Mouse (Mus musculus) right cerebral cortex, postnatal 4 days (tissue): ENCODE results near the gene Ifnl2.

Experiments
- DNase-seq: peaks from one replicate; pipeline ENCODE4 v3.0.0-alpha.2; 2022

The Ifnl2 gene

DNA sequence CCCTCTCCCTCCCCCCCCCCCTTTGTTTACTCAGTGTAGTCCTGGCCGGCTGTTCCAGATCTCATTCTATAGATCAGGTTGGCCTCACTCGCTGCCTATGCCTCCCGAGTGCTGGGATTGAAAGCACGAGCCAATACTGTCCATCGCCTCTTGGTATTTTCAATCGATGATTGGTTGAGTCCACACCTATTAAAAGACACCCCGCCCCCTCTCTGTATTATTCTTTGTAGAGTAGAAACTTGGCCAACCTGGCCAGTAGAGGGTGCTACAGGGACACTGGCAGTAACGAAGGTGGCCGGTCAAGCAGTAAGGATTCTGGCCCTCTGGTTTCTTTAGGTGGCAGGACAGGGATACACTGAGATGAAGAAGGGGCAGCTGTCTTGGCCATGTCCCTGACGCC lies 19.8 kb downstream of the Ifnl2 start:
- DNase-seq: no peak

DNA sequence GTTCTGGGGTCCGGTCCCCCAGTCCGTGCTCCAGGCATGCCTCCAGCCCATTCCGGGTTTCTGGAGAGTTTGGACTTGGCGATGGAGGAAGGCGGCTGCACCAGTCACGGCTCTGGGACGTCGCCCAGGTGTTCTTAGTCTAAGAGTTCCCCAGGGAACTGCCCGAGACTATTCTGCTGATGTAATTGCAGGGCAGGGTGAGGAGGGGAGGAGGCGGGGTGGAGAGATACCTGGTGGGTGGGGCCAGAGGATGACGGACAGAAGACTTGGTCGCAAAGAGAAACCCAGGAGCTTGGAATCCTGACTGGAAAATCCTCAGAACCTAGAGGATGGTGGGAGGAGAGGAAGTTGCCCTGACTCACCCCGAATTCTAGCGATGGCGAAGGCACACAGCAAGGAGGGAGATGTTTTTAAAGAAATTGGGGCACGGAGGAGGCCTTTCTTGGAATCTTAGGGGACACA lies 22.2 kb downstream of the Ifnl2 start:
- no peak for DNase-seq

GRCm38 (mm10) chr7:28484192-28484591 lies 26.1 kb downstream of the Ifnl2 start:
- DNase-seq: no peak

- DNase-seq: no peak
Observed at GRCm38 (mm10) chr7:28482854-28483253, 27.4 kb downstream of the Ifnl2 start.

DNA sequence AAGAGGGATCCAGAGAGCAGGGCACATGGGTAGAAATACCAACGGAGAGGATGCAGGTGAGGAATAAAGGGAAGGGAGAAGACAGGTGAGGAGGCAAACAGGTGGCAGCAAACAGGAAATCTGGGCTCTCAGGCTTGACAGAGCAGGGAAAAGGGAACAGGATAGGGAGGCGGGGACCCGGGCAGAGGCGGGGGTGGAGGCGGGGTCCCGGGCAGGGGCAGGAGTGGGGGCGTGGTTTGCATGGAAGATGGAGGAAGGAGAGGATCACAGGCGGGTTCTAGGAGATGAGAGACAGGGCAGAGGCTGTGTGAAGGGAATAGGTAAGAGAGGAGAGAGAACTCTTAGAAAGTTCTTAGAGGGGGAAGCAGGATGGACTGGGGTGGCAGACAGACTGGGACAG lies 31.4 kb downstream of the Ifnl2 start:
- no peak for DNase-seq

- no peak for DNase-seq
Observed at GRCm38 (mm10) chr7:28477363-28477762, 32.9 kb downstream of the Ifnl2 start.

DNA sequence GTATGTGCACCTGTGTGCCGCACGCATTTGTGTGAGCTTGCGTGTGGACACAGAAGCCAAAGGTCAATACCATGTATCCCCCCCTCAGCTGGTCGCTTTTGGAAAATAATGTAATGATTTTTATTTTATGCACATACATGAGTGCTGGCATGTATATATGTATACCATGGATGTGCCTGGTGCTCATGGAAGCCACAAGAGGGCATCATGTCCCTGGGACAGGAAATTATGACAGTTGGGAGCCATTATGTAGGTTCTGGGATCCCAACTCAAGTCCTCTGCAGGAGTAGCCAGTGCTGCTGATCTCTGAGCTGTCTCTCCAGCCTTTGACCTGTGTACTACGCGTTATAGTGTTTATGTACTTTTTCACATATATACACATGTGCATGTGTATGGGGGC lies 34.1 kb downstream of the Ifnl2 start:
- DNase-seq: no peak

DNA sequence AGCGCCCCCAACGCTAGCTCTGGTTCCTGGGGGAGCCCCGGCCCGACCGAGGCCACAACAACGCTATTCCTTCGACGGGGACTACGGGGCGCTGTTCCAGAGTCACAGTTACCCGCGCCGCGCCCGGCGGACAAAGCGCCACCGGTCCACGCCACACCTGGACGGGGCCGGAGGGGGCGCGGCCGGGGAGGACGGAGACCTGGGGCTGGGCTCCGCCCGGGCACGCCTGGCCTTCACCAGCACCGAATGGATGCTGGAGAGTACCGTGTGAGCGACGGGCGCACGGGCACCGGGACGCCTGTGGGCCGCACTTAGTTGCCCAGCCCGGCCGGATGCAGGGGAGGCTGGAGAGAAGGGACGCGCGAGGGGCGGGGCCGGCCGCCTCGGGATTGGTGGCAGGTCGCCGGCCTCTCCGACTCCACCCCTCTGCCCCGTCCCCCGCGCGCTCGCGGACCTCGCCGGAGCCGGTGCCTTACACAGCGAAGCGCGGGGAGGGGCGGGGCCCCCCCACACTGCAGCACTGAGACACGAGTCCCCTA lies 43.0 kb downstream of the Ifnl2 start:
- no peak for DNase-seq

GRCm38 (mm10) chr7:28466721-28467212 lies 43.5 kb downstream of the Ifnl2 start:
- no peak for DNase-seq

GRCm38 (mm10) chr7:28464416-28465212 lies 45.6 kb downstream of the Ifnl2 start:
- peak; percentile 77 for DNase-seq

DNA sequence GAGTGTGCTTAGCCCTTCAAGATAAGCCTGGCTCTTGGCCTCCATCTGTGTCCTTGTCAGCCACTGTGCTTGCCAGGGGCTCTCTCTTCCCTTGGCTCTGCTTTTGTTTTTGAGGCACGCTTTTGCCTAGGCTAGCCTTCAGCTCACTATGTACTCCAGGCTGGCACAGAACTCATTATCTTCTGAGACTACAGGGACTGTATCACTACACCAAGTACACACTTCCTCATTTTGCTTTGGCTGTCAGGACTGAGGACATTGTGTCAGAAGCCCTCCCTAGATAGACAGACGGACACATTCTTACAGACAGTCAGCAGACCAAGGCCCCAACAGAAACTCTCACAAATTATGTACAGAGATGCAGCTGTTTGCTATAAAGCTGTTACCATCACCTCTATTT lies 47.5 kb downstream of the Ifnl2 start:
- no peak for DNase-seq

DNA sequence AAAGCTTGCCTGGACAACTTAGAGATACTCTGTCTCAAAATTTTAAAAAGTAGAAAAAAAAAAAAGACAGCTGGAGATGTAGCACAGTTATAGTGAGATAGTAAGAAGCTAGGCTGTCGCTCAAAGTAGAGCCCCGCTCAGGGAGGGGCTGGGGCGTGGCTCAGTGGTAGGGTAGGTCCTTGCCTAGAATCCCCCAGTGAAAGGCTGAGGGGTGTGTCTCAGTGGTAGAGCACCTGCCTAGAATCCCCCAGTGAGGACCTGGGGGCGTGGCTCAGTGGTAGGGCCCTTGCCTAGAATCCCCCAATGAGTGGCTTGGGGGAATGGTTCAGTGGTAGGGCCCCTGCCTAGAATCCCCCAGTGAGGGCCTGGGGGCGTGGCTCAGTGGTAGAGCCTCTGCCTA lies 49.9 kb downstream of the Ifnl2 start:
- no peak for DNase-seq
